Mouse (Mus musculus) heart, postnatal 0 days (tissue): Measurements from ENCODE around the gene Hddc3.

Experiments used
- CTCF ChIP-seq: IDR thresholded peaks from 2 replicates; pipeline ENCODE4 v1.5.1; 2016; ENCODE audit warnings: antibody characterized with exemption, control low read depth, low read depth
- EP300 ChIP-seq: IDR thresholded peaks from 2 replicates; pipeline ENCODE4 v1.6.1; 2016; ENCODE audit warnings: antibody characterized with exemption, low read depth

- TF ChIP-seq CTCF (peak; percentile 52), EP300 (no peak)
Observed at GRCm38 (mm10) chr7:80371041-80371751, 28.3 kb downstream of the Hddc3 start, which contains the start of gene Man2a2.
